Mouse (Mus musculus): Measurements from ENCODE around the gene Gpc5. TPM values are rescaled to one million over a fixed set of nuclear protein-coding genes. Genes with fewer than 3 reads are reported as not detected.

Gene Gpc5
- polyA plus RNA-seq, 1 experiment from 2014 or later: 1.9 TPM

DNA sequence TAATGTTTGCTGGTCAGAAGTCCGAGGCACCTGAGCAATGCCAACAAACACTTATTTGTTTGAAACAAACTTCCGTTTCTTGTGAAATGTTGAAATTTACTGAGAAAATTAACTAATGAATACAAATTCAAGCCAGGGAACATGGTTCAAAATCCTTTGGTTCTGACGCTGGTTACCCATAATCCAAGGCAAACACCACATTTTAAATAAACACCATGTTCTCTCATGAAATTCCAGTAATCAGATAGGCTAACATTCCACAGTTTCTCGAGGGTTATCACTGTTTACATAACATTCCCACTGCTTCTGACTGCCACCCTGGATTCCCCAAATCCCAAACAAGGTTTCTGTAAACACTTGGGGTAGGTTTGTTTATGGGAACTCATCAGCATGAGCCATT lies 1356.2 kb downstream of the Gpc5 start:
- Histone ChIP-seq H3K27ac (ENCODE audit: low read depth, low read length) (no peak overlapping the region), H3K27me3 (replicated peaks; ENCODE audit: control insufficient read depth, insufficient read depth, low read length) (no peaks in the 10 kb centered on the region), H3K4me2 (ENCODE audit: low read length) (no peak overlapping the region), H3K9me3 (replicated peaks; ENCODE audit: control insufficient read depth, low read length) (no peaks in the 10 kb centered on the region), H3K4me1 (ENCODE audit: control insufficient read depth, insufficient read depth, low read length) (no peaks in the 10 kb centered on the region), H3K4me3 (ENCODE audit: low read depth, low read length) (no peak overlapping the region), H3K9ac (ENCODE audit: low read length) (no peak overlapping the region), H3K36me3 (ENCODE audit: control insufficient read depth, insufficient read depth, low read length) (no peaks in the 10 kb centered on the region)
- no peak for ATAC-seq
- no peak for DNase-seq (ENCODE audit: low spot score)
- 75% methylated on average over 4 of the region's 4 CpGs for WGBS

DNA sequence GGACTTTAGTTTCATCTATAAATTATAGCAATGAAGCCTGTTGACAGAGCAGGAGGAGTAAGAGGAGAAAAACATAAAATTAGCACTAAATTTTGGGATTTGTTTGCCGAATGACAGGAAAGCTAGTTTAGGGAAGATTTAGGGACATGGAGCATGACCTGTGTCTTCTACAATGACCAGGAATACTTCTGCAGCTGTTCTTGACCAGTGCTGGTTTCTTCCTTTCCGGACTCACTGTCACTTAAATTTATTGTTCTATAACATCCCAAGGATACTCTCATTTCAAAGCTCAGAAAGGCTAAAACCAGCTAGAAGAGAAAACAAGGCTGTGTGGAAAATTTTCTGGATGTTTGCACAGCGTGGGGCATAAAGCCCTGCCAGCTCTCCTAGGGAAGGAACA lies 1361.3 kb downstream of the Gpc5 start:
- WGBS: 86% methylated on average over 3 of the region's 3 CpGs
- no peaks in the 10 kb centered on the region for H3K27me3 ChIP-seq (replicated peaks; ENCODE audit: control insufficient read depth, insufficient read depth, low read length)

DNA sequence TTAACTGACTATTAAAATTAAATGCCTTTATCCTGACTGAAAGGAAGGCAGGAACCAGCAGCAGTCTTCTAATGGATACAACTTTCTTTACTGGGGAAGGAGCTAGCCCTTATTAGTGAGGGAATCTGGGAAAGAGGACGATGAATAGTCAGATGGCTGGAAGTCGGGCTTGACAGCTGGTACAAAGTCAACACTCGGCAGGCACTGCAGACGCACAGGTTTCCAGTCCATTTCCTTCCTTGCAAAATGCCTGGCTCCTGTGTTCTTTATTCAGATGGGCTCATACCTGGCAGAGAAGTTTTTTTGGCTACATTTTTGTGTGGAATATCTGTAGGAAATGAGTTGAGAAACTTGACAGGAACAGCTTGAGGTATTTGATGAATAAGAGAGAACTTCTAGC lies 1364.2 kb downstream of the Gpc5 start:
- H3K9me3 ChIP-seq (replicated peaks; ENCODE audit: control insufficient read depth, low read length): no peaks in the 10 kb centered on the region
- no peak overlapping the region for H3K9ac ChIP-seq (ENCODE audit: low read length)
- no peaks in the 10 kb centered on the region for H3K27me3 ChIP-seq (replicated peaks; ENCODE audit: control insufficient read depth, insufficient read depth, low read length)
- ATAC-seq (no peak), DNase-seq (ENCODE audit: low spot score) (no peak)
- H3K4me1 ChIP-seq (ENCODE audit: control insufficient read depth, insufficient read depth, low read length): no peaks in the 10 kb centered on the region
- H3K36me3 ChIP-seq (ENCODE audit: control insufficient read depth, insufficient read depth, low read length): no peaks in the 10 kb centered on the region
- H3K4me3 ChIP-seq (ENCODE audit: low read depth, low read length): no peak overlapping the region
- WGBS: 64% methylated on average over 4 of the region's 4 CpGs
- no peak overlapping the region for H3K4me2 ChIP-seq (ENCODE audit: low read length)
- no peak overlapping the region for H3K27ac ChIP-seq (ENCODE audit: low read depth, low read length)

More for the DNA sequence above, 1361.3 kb downstream of the Gpc5 start:
- Histone ChIP-seq H3K4me3 (ENCODE audit: low read depth, low read length) (no peak overlapping the region), H3K27ac (ENCODE audit: low read depth, low read length) (no peak overlapping the region), H3K4me2 (ENCODE audit: low read length) (no peak overlapping the region), H3K9me3 (replicated peaks; ENCODE audit: control insufficient read depth, low read length) (no peaks in the 10 kb centered on the region), H3K4me1 (ENCODE audit: control insufficient read depth, insufficient read depth, low read length) (no peaks in the 10 kb centered on the region), H3K36me3 (ENCODE audit: control insufficient read depth, insufficient read depth, low read length) (no peaks in the 10 kb centered on the region), H3K9ac (ENCODE audit: low read length) (no peak overlapping the region)
- ATAC-seq: no peak
- DNase-seq (ENCODE audit: low spot score): no peak

DNA sequence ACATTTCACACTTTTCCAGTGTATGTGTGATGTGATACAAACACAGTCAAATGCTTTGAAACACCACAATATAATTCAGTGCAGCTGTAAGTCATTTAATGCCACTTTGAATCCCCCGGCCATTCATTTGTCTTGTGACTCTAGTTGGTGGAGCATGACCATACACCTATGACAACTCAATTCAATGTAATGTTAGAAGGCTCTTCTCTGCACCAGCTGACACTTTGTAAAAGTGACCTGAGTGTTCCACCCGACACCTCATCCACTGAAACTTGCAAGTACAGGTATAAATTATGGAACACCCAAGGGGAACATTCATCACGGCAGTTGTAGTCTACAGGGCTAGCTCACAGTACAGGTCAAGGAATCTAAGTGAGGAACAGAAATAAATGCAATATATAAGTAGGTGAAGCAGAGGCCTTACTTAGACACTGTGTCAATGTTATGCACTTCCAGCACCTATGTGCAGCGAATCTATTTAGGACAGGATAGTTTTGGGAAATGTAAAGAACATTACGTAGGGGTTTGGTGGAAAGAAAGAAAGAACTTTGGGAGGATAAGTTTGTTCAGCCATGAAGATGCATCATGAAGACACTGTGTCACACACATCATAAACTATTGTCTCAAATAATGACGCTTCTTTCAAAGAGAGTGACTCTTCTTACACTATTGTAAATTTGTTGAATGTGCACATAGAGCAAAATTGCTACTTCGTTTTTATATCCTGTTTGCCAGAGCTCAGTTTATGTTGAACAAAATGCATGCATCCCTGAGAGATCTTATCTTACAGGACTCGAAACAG lies 1381.6 kb downstream of the Gpc5 start:
- H3K27me3 ChIP-seq (replicated peaks; ENCODE audit: control insufficient read depth, insufficient read depth, low read length): no peaks in the 10 kb centered on the region
- no peak for ATAC-seq
- WGBS: 91% methylated on average over 8 of the region's 8 CpGs
- DNase-seq (ENCODE audit: low spot score): no peak
- no peak overlapping the region for H3K9ac ChIP-seq (ENCODE audit: low read length)
- H3K4me3 ChIP-seq (ENCODE audit: low read depth, low read length): no peak overlapping the region
- H3K4me1 ChIP-seq (ENCODE audit: control insufficient read depth, insufficient read depth, low read length): no peaks in the 10 kb centered on the region
- H3K27ac ChIP-seq (ENCODE audit: low read depth, low read length): no peak overlapping the region
- H3K36me3 ChIP-seq (ENCODE audit: control insufficient read depth, insufficient read depth, low read length): no peaks in the 10 kb centered on the region
- H3K4me2 ChIP-seq (ENCODE audit: low read length): no peak overlapping the region
- H3K9me3 ChIP-seq (replicated peaks; ENCODE audit: control insufficient read depth, low read length): no peaks in the 10 kb centered on the region

DNA sequence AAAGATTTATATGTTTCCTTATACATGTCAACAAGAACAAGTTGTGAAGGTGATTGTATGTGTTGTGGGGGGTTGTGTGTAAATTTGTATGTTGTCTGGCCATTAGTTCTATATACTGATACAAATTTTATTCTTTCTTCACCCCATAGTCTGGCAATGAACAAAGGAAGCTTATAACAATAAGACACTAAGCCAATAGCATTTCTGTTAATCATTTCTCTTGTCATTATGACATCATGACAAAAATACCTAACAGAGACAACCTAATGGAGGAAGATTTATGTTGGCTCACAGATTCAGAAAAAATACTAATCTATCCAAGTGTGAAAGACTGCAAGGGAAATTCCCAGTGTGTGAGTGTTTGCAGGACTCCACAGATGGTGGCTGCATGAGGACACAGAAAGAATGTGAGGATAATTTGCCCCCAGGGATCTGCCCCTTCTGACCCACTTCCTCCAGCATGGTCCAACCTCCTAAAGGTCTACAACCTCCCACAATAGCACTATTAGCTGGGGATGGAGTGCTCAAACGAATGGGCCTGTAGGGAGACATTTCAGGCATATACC lies 1402.4 kb downstream of the Gpc5 start:
- H3K36me3 ChIP-seq (ENCODE audit: control insufficient read depth, insufficient read depth, low read length): no peaks in the 10 kb centered on the region

DNA sequence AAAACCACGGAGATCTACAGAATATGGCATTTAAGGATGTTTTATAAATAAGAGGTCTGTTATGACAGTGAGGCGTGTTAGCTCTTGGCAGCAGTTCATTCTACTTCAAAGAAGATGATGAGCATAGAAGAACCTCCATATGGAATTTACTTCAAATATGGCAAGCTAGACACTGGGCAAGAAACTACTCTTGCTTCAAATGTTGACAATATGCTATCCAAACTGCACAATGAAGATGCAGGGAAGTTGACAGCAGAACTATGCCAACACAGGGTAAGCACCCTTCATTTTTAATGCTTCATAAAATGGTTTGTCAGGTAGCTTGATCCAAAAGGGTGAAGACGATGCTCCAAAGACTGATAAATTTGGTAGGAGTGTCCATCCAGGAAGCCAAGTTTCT lies 1446.2 kb downstream of the Gpc5 start:
- Histone ChIP-seq H3K4me2 (ENCODE audit: low read length) (no peak overlapping the region), H3K27me3 (replicated peaks; ENCODE audit: control insufficient read depth, insufficient read depth, low read length) (no peaks in the 10 kb centered on the region), H3K4me1 (ENCODE audit: control insufficient read depth, insufficient read depth, low read length) (no peaks in the 10 kb centered on the region), H3K9ac (ENCODE audit: low read length) (no peak overlapping the region), H3K36me3 (ENCODE audit: control insufficient read depth, insufficient read depth, low read length) (no peaks in the 10 kb centered on the region), H3K27ac (ENCODE audit: low read depth, low read length) (no peak overlapping the region), H3K4me3 (ENCODE audit: low read depth, low read length) (no peak overlapping the region), H3K9me3 (replicated peaks; ENCODE audit: control insufficient read depth, low read length) (no peaks in the 10 kb centered on the region)
- WGBS: 81% methylated on average over 3 of the region's 3 CpGs
- ATAC-seq (no peak), DNase-seq (ENCODE audit: low spot score) (peak; percentile 37)

More for the DNA sequence above, 1402.4 kb downstream of the Gpc5 start:
- no peak overlapping the region for H3K27ac ChIP-seq (ENCODE audit: low read depth, low read length)
- H3K4me2 ChIP-seq (ENCODE audit: low read length): no peak overlapping the region
- H3K27me3 ChIP-seq (replicated peaks; ENCODE audit: control insufficient read depth, insufficient read depth, low read length): no peaks in the 10 kb centered on the region
- no peak overlapping the region for H3K9ac ChIP-seq (ENCODE audit: low read length)
- no peak for ATAC-seq
- 52% methylated on average over 1 of the region's 1 CpGs for WGBS
- no peaks in the 10 kb centered on the region for H3K9me3 ChIP-seq (replicated peaks; ENCODE audit: control insufficient read depth, low read length)
- H3K4me1 ChIP-seq (ENCODE audit: control insufficient read depth, insufficient read depth, low read length): no peaks in the 10 kb centered on the region
- DNase-seq (ENCODE audit: low spot score): no peak
- no peak overlapping the region for H3K4me3 ChIP-seq (ENCODE audit: low read depth, low read length)

DNA sequence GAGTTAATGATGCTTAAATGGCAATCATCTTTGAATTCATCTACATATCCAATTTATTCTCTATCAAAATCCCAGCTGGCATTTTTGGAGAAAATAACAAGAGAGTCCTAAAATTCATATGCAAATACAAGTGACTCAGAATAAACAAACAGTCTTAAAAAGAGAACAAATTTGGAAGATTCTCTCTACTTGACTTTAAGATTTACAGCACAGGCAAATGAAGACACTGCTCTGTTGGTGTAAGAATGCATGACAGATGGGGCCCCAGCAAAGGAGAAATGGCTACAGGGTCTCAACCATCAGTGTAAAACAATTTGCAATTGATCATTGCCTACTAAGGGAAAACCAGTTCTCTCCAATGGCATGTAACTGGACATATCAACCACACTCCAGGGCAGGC lies 1451.7 kb downstream of the Gpc5 start:
- DNase-seq (ENCODE audit: low spot score) (peak; percentile 28), ATAC-seq (no peak)
- H3K27me3 ChIP-seq (replicated peaks; ENCODE audit: control insufficient read depth, insufficient read depth, low read length): no peaks in the 10 kb centered on the region
- no peaks in the 10 kb centered on the region for H3K9me3 ChIP-seq (replicated peaks; ENCODE audit: control insufficient read depth, low read length)
- H3K36me3 ChIP-seq (ENCODE audit: control insufficient read depth, insufficient read depth, low read length): no peaks in the 10 kb centered on the region
- H3K4me1 ChIP-seq (ENCODE audit: control insufficient read depth, insufficient read depth, low read length): no peaks in the 10 kb centered on the region
- no peak overlapping the region for H3K9ac ChIP-seq (ENCODE audit: low read length)
- no peak overlapping the region for H3K4me3 ChIP-seq (ENCODE audit: low read depth, low read length)
- H3K27ac ChIP-seq (ENCODE audit: low read depth, low read length): no peak overlapping the region
- H3K4me2 ChIP-seq (ENCODE audit: low read length): no peak overlapping the region

DNA sequence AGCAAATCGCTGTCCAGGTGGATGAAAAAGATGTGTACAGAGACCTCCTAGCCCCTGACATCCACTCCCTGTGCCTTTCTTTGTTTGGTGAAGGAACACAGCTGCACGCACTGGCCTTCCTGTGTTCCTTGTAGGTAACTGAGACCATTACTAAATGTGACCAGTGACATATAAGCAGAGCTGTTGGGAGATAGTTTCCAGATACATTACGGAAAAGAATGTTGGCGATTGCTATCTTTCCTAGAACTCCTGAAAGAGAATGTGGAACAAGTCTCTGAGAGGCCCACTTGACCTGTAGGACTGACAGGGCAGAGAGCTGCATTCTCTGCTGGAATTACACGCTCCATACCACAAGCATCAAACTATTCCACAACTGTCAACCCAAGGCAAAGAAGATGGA lies 1459.4 kb downstream of the Gpc5 start:
- H3K27me3 ChIP-seq (replicated peaks; ENCODE audit: control insufficient read depth, insufficient read depth, low read length): no peaks in the 10 kb centered on the region
- H3K9ac ChIP-seq (ENCODE audit: low read length): no peak overlapping the region
- H3K4me3 ChIP-seq (ENCODE audit: low read depth, low read length): no peak overlapping the region
- H3K9me3 ChIP-seq (replicated peaks; ENCODE audit: control insufficient read depth, low read length): no peaks in the 10 kb centered on the region
- H3K4me2 ChIP-seq (ENCODE audit: low read length): no peak overlapping the region
- H3K4me1 ChIP-seq (ENCODE audit: control insufficient read depth, insufficient read depth, low read length): peaks cover 3% of the 10 kb centered on the region; the same call in 1 of the 2 replicates
- ATAC-seq: no peak
- 81% methylated on average over 5 of the region's 5 CpGs for WGBS
- no peaks in the 10 kb centered on the region for H3K36me3 ChIP-seq (ENCODE audit: control insufficient read depth, insufficient read depth, low read length)
- H3K27ac ChIP-seq (ENCODE audit: low read depth, low read length): no peak overlapping the region
- no peak for DNase-seq (ENCODE audit: low spot score)

DNA sequence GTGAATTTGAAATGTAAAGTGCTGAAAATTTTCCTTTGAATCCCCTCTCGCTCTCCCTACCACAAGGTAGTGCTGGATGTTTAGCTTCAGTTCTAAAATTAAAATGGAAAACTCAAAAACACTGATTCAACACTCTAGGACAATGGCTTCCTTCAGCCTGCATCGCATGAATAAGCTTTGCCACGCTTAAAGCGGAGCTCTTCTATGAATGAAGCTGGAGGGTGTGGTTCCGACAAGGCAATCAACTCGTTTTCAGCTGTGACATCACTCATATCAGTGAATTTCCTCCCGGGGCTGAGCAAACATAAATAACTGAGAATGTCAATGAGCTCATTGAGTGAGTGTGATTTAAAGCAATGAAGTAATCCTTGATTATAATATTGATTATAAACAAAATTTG lies 1461.3 kb downstream of the Gpc5 start:
- H3K9me3 ChIP-seq (replicated peaks; ENCODE audit: control insufficient read depth, low read length): no peaks in the 10 kb centered on the region
- 22% methylated on average over 7 of the region's 7 CpGs for WGBS
- H3K9ac ChIP-seq (ENCODE audit: low read length): no peak overlapping the region
- no peaks in the 10 kb centered on the region for H3K36me3 ChIP-seq (ENCODE audit: control insufficient read depth, insufficient read depth, low read length)
- peak; percentile 60 for ATAC-seq
- no peak overlapping the region for H3K4me3 ChIP-seq (ENCODE audit: low read depth, low read length)
- no peak overlapping the region for H3K27ac ChIP-seq (ENCODE audit: low read depth, low read length)
- peaks cover 3% of the 10 kb centered on the region; the same call in 1 of the 2 replicates for H3K4me1 ChIP-seq (ENCODE audit: control insufficient read depth, insufficient read depth, low read length)
- no peaks in the 10 kb centered on the region for H3K27me3 ChIP-seq (replicated peaks; ENCODE audit: control insufficient read depth, insufficient read depth, low read length)
- peak; percentile 54 for DNase-seq (ENCODE audit: low spot score)
- H3K4me2 ChIP-seq (ENCODE audit: low read length): no peak overlapping the region
